Mouse (Mus musculus): Measurements from ENCODE around the gene Galnt17. TPM values are rescaled to one million over a fixed set of nuclear protein-coding genes. Genes with fewer than 3 reads are reported as not detected.

The Galnt17 gene
- 0.06 and 0.08 TPM in 2 replicates for polyA plus RNA-seq (2015; fragmentation: Nextera tagmentation; extraction: Ambion mirVana)

- no peak within 1 kb of the TSS for H3K9ac ChIP-seq (ENCODE audit: low read depth, low read length)
- no peaks in the 10 kb centered on the region for H3K36me3 ChIP-seq (ENCODE audit: control insufficient read depth, insufficient read depth)
- H3K27ac ChIP-seq (ENCODE audit: low read length), result no peak within 1 kb of the TSS
- ATAC-seq (ENCODE audit: low read depth), result no peak
- H3K27me3 ChIP-seq (ENCODE audit: control insufficient read depth, insufficient read depth, low read depth, low read length), result peaks cover 23% of the 10 kb centered on the region
- no peaks in the 10 kb centered on the region for H3K4me1 ChIP-seq (ENCODE audit: control insufficient read depth, low read depth, low read length)
- no peaks in the 10 kb centered on the region for H3K9me3 ChIP-seq (replicated peaks; ENCODE audit: control insufficient read depth, low read length)
- H3K4me3 ChIP-seq (ENCODE audit: low read depth, low read length), result peak within 1 kb of the TSS; percentile 31
- WGBS (ENCODE audit: insufficient replicate concordance), result 37% methylated on average over 3 of the region's 3 CpGs
- no peak within 1 kb of the TSS for H3K4me2 ChIP-seq (ENCODE audit: low read depth, low read length)
These were observed at the start of gene Galnt17 for GRCm38 (mm10) chr5:131308397-131308796. Gene Galnt17 (minus strand): TSS chr5:131308497.

GRCm38 (mm10) chr5:131334536-131334935, 26.2 kb upstream of the Galnt17 start:
- H3K36me3 ChIP-seq (ENCODE audit: control insufficient read depth, insufficient read depth), result no peaks in the 10 kb centered on the region
- H3K9ac ChIP-seq (ENCODE audit: low read depth, low read length), result no peak overlapping the region
- no peak overlapping the region for H3K4me2 ChIP-seq (ENCODE audit: low read depth, low read length)
- WGBS (ENCODE audit: insufficient replicate concordance), result 72% methylated on average over 8 of the region's 8 CpGs
- no peak for ATAC-seq (ENCODE audit: low read depth)
- no peak overlapping the region for H3K4me3 ChIP-seq (ENCODE audit: low read depth, low read length)
- H3K9me3 ChIP-seq (replicated peaks; ENCODE audit: control insufficient read depth, low read length), result no peaks in the 10 kb centered on the region
- no peaks in the 10 kb centered on the region for H3K27me3 ChIP-seq (ENCODE audit: control insufficient read depth, insufficient read depth, low read depth, low read length)
- no peaks in the 10 kb centered on the region for H3K4me1 ChIP-seq (ENCODE audit: control insufficient read depth, low read depth, low read length)
- no peak overlapping the region for H3K27ac ChIP-seq (ENCODE audit: low read length)

- H3K4me3 ChIP-seq (ENCODE audit: low read depth, low read length), result no peak overlapping the region
- 45% methylated on average over 3 of the region's 3 CpGs for whole genome bisulfite sequencing (ENCODE audit: insufficient replicate concordance)
- no peaks in the 10 kb centered on the region for H3K9me3 ChIP-seq (replicated peaks; ENCODE audit: control insufficient read depth, low read length)
- H3K4me2 ChIP-seq (ENCODE audit: low read depth, low read length), result no peak overlapping the region
- H3K27ac ChIP-seq (ENCODE audit: low read length), result no peak overlapping the region
- ATAC-seq (ENCODE audit: low read depth), result no peak
- H3K36me3 ChIP-seq (ENCODE audit: control insufficient read depth, insufficient read depth), result no peaks in the 10 kb centered on the region
- H3K4me1 ChIP-seq (ENCODE audit: control insufficient read depth, low read depth, low read length), result no peaks in the 10 kb centered on the region
- H3K9ac ChIP-seq (ENCODE audit: low read depth, low read length), result no peak overlapping the region
- no peaks in the 10 kb centered on the region for H3K27me3 ChIP-seq (ENCODE audit: control insufficient read depth, insufficient read depth, low read depth, low read length)
These were observed 13.0 kb upstream of the Galnt17 start for GRCm38 (mm10) chr5:131321286-131321685.

- Histone ChIP-seq H3K4me3 (ENCODE audit: low read depth, low read length) (no peak overlapping the region), H3K36me3 (ENCODE audit: control insufficient read depth, insufficient read depth) (no peaks in the 10 kb centered on the region), H3K9ac (ENCODE audit: low read depth, low read length) (no peak overlapping the region), H3K9me3 (replicated peaks; ENCODE audit: control insufficient read depth, low read length) (no peaks in the 10 kb centered on the region), H3K27me3 (ENCODE audit: control insufficient read depth, insufficient read depth, low read depth, low read length) (no peaks in the 10 kb centered on the region), H3K4me2 (ENCODE audit: low read depth, low read length) (no peak overlapping the region), H3K27ac (ENCODE audit: low read length) (no peak overlapping the region), H3K4me1 (ENCODE audit: control insufficient read depth, low read depth, low read length) (no peaks in the 10 kb centered on the region)
- 30% methylated on average over 3 of the region's 3 CpGs for WGBS (ENCODE audit: insufficient replicate concordance)
- ATAC-seq (ENCODE audit: low read depth), result no peak
These were observed 11.3 kb upstream of the Galnt17 start for GRCm38 (mm10) chr5:131319605-131320004.

GRCm38 (mm10) chr5:131319141-131319540, 10.8 kb upstream of the Galnt17 start:
- no peaks in the 10 kb centered on the region for H3K4me1 ChIP-seq (ENCODE audit: control insufficient read depth, low read depth, low read length)
- no peaks in the 10 kb centered on the region for H3K9me3 ChIP-seq (replicated peaks; ENCODE audit: control insufficient read depth, low read length)
- no peak overlapping the region for H3K27ac ChIP-seq (ENCODE audit: low read length)
- H3K36me3 ChIP-seq (ENCODE audit: control insufficient read depth, insufficient read depth), result no peaks in the 10 kb centered on the region
- H3K4me2 ChIP-seq (ENCODE audit: low read depth, low read length), result no peak overlapping the region
- ATAC-seq (ENCODE audit: low read depth), result no peak
- no peak overlapping the region for H3K4me3 ChIP-seq (ENCODE audit: low read depth, low read length)
- no peak overlapping the region for H3K9ac ChIP-seq (ENCODE audit: low read depth, low read length)
- no peaks in the 10 kb centered on the region for H3K27me3 ChIP-seq (ENCODE audit: control insufficient read depth, insufficient read depth, low read depth, low read length)
- WGBS (ENCODE audit: insufficient replicate concordance), result 31% methylated on average over 2 of the region's 2 CpGs

GRCm38 (mm10) chr5:131315016-131315415, 6.7 kb upstream of the Galnt17 start:
- Histone ChIP-seq H3K9ac (ENCODE audit: low read depth, low read length) (no peak overlapping the region), H3K36me3 (ENCODE audit: control insufficient read depth, insufficient read depth) (no peaks in the 10 kb centered on the region), H3K27me3 (ENCODE audit: control insufficient read depth, insufficient read depth, low read depth, low read length) (no peaks in the 10 kb centered on the region), H3K4me1 (ENCODE audit: control insufficient read depth, low read depth, low read length) (no peaks in the 10 kb centered on the region), H3K4me2 (ENCODE audit: low read depth, low read length) (no peak overlapping the region), H3K9me3 (replicated peaks; ENCODE audit: control insufficient read depth, low read length) (no peaks in the 10 kb centered on the region), H3K4me3 (ENCODE audit: low read depth, low read length) (no peak overlapping the region), H3K27ac (ENCODE audit: low read length) (no peak overlapping the region)
- 52% methylated on average over 4 of the region's 4 CpGs for WGBS (ENCODE audit: insufficient replicate concordance)
- ATAC-seq (ENCODE audit: low read depth), result no peak

GRCm38 (mm10) chr5:131307656-131308151, 593 bp downstream of the Galnt17 start:
- H3K4me3 ChIP-seq (ENCODE audit: low read depth, low read length), result peak overlapping the region; percentile 31
- ATAC-seq (ENCODE audit: low read depth), result no peak
- WGBS (ENCODE audit: insufficient replicate concordance), result under 1% methylated on average over 36 of the region's 36 CpGs
- H3K9ac ChIP-seq (ENCODE audit: low read depth, low read length), result no peak overlapping the region
- no peaks in the 10 kb centered on the region for H3K9me3 ChIP-seq (replicated peaks; ENCODE audit: control insufficient read depth, low read length)
- peaks cover 23% of the 10 kb centered on the region for H3K27me3 ChIP-seq (ENCODE audit: control insufficient read depth, insufficient read depth, low read depth, low read length)
- H3K4me2 ChIP-seq (ENCODE audit: low read depth, low read length), result no peak overlapping the region
- no peaks in the 10 kb centered on the region for H3K36me3 ChIP-seq (ENCODE audit: control insufficient read depth, insufficient read depth)
- H3K4me1 ChIP-seq (ENCODE audit: control insufficient read depth, low read depth, low read length), result no peaks in the 10 kb centered on the region
- no peak overlapping the region for H3K27ac ChIP-seq (ENCODE audit: low read length)

GRCm38 (mm10) chr5:131306908-131307655, 1.2 kb downstream of the Galnt17 start:
- H3K27me3 ChIP-seq (ENCODE audit: control insufficient read depth, insufficient read depth, low read depth, low read length), result peaks cover 23% of the 10 kb centered on the region
- no peaks in the 10 kb centered on the region for H3K36me3 ChIP-seq (ENCODE audit: control insufficient read depth, insufficient read depth)
- under 1% methylated on average over 64 of the region's 64 CpGs for WGBS (ENCODE audit: insufficient replicate concordance)
- no peak overlapping the region for H3K27ac ChIP-seq (ENCODE audit: low read length)
- H3K9me3 ChIP-seq (replicated peaks; ENCODE audit: control insufficient read depth, low read length), result no peaks in the 10 kb centered on the region
- no peak overlapping the region for H3K4me2 ChIP-seq (ENCODE audit: low read depth, low read length)
- H3K9ac ChIP-seq (ENCODE audit: low read depth, low read length), result no peak overlapping the region
- peak overlapping the region; percentile 31 for H3K4me3 ChIP-seq (ENCODE audit: low read depth, low read length)
- H3K4me1 ChIP-seq (ENCODE audit: control insufficient read depth, low read depth, low read length), result no peaks in the 10 kb centered on the region
- ATAC-seq (ENCODE audit: low read depth), result no peak

- H3K9me3 ChIP-seq (replicated peaks; ENCODE audit: control insufficient read depth, low read length), result no peaks in the 10 kb centered on the region
- H3K4me1 ChIP-seq (ENCODE audit: control insufficient read depth, low read depth, low read length), result no peaks in the 10 kb centered on the region
- H3K27ac ChIP-seq (ENCODE audit: low read length), result no peak overlapping the region
- H3K36me3 ChIP-seq (ENCODE audit: control insufficient read depth, insufficient read depth), result no peaks in the 10 kb centered on the region
- no peak overlapping the region for H3K4me2 ChIP-seq (ENCODE audit: low read depth, low read length)
- H3K4me3 ChIP-seq (ENCODE audit: low read depth, low read length), result no peak overlapping the region
- H3K27me3 ChIP-seq (ENCODE audit: control insufficient read depth, insufficient read depth, low read depth, low read length), result peaks cover 23% of the 10 kb centered on the region
- no peak for ATAC-seq (ENCODE audit: low read depth)
- WGBS (ENCODE audit: insufficient replicate concordance), result 2% methylated on average over 39 of the region's 39 CpGs
- H3K9ac ChIP-seq (ENCODE audit: low read depth, low read length), result no peak overlapping the region
These were observed 1.9 kb downstream of the Galnt17 start for GRCm38 (mm10) chr5:131306321-131306907.

Measured in liver, embryonic 16.5 days (tissue).